In genomic region chr5:75980521-75981311, GRCm38 (mm10) we compare ENCODE assay signal across 12 mouse cellular contexts. TPM values are rescaled to one million over a fixed set of nuclear protein-coding genes. Genes with fewer than 3 reads are reported as not detected.
DNase-seq lines count a peak whose midpoint lies in the region; ATAC-seq lines count a peak whose summit lies in the region.
"Had no signal": no experiment of that assay in that cellular context is flagged by ENCODE, and none has a peak within 500 bp of the region (broad histone marks: within the 10 kb centered on the region; RNA-seq: fewer than 3 reads in every experiment).

No protein-coding gene starts in this region.

- ATAC-seq in common myeloid progenitor, adult 5-6 weeks (replicated peaks; ENCODE audit: low read depth, poor library complexity, severe bottlenecking): peak; percentile 81
- no peak for ATAC-seq in CD4-positive, CD25-positive, alpha-beta regulatory T cell, adult 4 months
- ATAC-seq: midbrain, embryonic 16.5 days had no signal

- DNase-seq in layer of hippocampus, adult 11-12 months (ENCODE audit: low spot score): peak; percentile 12
- DNase-seq in layer of hippocampus, postnatal 25 days (ENCODE audit: extremely low spot score in 1 of 2, low spot score in 1 of 2): no peak
- DNase-seq in thymus, postnatal 0 days (ENCODE audit: low spot score): peak; percentile 2
- no peak for DNase-seq in thymus, postnatal 4 days
- DNase-seq in urinary bladder, postnatal 4 days (ENCODE audit: low spot score in 2 of 2): no peak
- DNase-seq: cerebellum, adult 9-11 months; kidney, adult 8-10 months; left cerebral cortex, postnatal 4 days; lung, embryonic 14.5 days had no signal

RNA-seq across cellular contexts. Expression of gene Kdr, which starts 2.5 kb away (rescaled TPM):
- 10 to 100 TPM in 1 of 2 experiments, 1 to 10 TPM in 1; 8.0 to 11.7 TPM for total RNA-seq in layer of hippocampus, postnatal 25 days (2021)
- 3.9 and 4.3 TPM in 2 replicates for polyA plus RNA-seq in thymus, postnatal 0 days (2015; fragmentation: Nextera tagmentation; extraction: Ambion mirVana)
- total RNA-seq in common myeloid progenitor, adult 5-6 weeks (2017): 0.39 and 0.46 TPM in 2 replicates
- under 1 TPM in 1 of 2 experiments, not detected in 1; 0.05 TPM for polyA plus RNA-seq in CD4-positive, CD25-positive, alpha-beta regulatory T cell, adult 4 months (2017; shearing (Covaris generic))

Comparison
In these comparisons a context has a peak if more than half of its experiments do, and no peak if none do; other contexts are left out.
1. DNase-seq: peak in layer of hippocampus, adult 11-12 months (single experiment) and thymus, postnatal 0 days (single experiment); none in layer of hippocampus, postnatal 25 days (0 of 2), thymus, postnatal 4 days (single experiment) and urinary bladder, postnatal 4 days (0 of 2).